In the genomic region with DNA sequence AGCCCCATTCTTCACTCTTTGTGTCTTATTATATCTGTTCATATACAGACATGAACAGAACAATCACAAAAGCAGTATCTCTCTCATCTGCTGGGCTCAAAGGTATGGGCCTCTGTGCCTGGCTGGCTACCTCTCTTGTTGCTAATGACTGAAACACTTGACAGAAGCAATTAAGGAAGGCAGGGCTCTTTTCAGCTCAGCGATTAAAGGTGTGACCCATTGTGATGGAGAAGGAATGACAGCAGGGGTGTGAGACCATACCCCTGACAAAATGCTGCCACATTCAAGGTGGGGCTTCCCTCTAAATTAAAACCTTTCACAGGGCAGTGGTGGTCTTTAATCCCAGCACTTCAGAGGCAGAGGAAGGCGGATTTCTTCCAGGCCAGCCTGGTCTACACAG, we compare ENCODE assay signal across 34 mouse cellular contexts.
"Had no signal": no experiment of that assay in that cellular context is flagged by ENCODE, and none has a peak within 500 bp of the region (broad histone marks: within the 10 kb centered on the region; RNA-seq: fewer than 3 reads in every experiment).

No protein-coding gene starts in this region.

- ATAC-seq: hindbrain, embryonic 16.5 days; hindbrain, postnatal 0 days; inflammation-experienced regulatory T-cells, adult 6 months; intestine, embryonic 15.5 days; intestine, embryonic 16.5 days had no signal

- H3K4me3 ChIP-seq: heart, embryonic 12.5 days; heart, embryonic 13.5 days; heart, embryonic 15.5 days; hindbrain, embryonic 10.5 days; hindbrain, embryonic 12.5 days; hindbrain, embryonic 13.5 days; hindbrain, embryonic 15.5 days; intestine, embryonic 15.5 days; kidney, embryonic 15.5 days; layer of hippocampus, adult 2 months; left cerebral cortex, adult 2 months had no signal

- H3K27ac ChIP-seq: heart, embryonic 13.5 days; heart, embryonic 15.5 days; hindbrain, embryonic 10.5 days; hindbrain, embryonic 12.5 days; hindbrain, embryonic 13.5 days; hindbrain, embryonic 14.5 days; hindbrain, embryonic 15.5 days; hindbrain, postnatal 0 days; intestine, embryonic 15.5 days; kidney, embryonic 15.5 days; kidney, postnatal 0 days; layer of hippocampus, adult 2 months; left cerebral cortex, adult 2 months had no signal

- H3K9me3 ChIP-seq: heart, embryonic 12.5 days; heart, embryonic 13.5 days; heart, embryonic 15.5 days; hindbrain, embryonic 10.5 days; hindbrain, embryonic 12.5 days; hindbrain, embryonic 13.5 days; hindbrain, embryonic 15.5 days; intestine, embryonic 15.5 days; kidney, embryonic 15.5 days had no signal

- H3K27me3 ChIP-seq: heart, embryonic 12.5 days; heart, embryonic 13.5 days; heart, embryonic 15.5 days; hindbrain, embryonic 12.5 days; hindbrain, embryonic 13.5 days; hindbrain, embryonic 15.5 days; intestine, embryonic 15.5 days; kidney, embryonic 15.5 days had no signal

- DNase-seq: heart, postnatal 10 days; heart, postnatal 14 days; heart, postnatal 36 days; heart, postnatal 4 days; kidney, adult 11 months; kidney, adult 18-20 months; kidney, adult 2 months; kidney, adult 8-10 months; kidney, adult 9 months; kidney, postnatal 10 days; kidney, postnatal 14 days; kidney, postnatal 25 days; kidney, postnatal 36 days; kidney, postnatal 4 days; layer of hippocampus, adult 9-11 months; layer of hippocampus, postnatal 36 days had no signal

- H3K9ac ChIP-seq: heart, embryonic 12.5 days; heart, embryonic 13.5 days; heart, embryonic 15.5 days; hindbrain, embryonic 12.5 days; hindbrain, embryonic 13.5 days; hindbrain, embryonic 14.5 days; hindbrain, embryonic 15.5 days; intestine, embryonic 15.5 days; kidney, embryonic 15.5 days had no signal

- H3K4me2 ChIP-seq: heart, embryonic 11.5 days; heart, embryonic 12.5 days; heart, embryonic 13.5 days; heart, embryonic 15.5 days; hindbrain, embryonic 12.5 days; hindbrain, embryonic 13.5 days; hindbrain, embryonic 14.5 days; hindbrain, embryonic 15.5 days; intestine, embryonic 15.5 days; kidney, embryonic 15.5 days had no signal

- H3K36me3 ChIP-seq: hindbrain, embryonic 10.5 days; hindbrain, embryonic 12.5 days; hindbrain, embryonic 13.5 days; hindbrain, embryonic 15.5 days; intestine, embryonic 15.5 days had no signal

- H3K4me1 ChIP-seq: heart, embryonic 12.5 days; heart, embryonic 13.5 days; heart, embryonic 15.5 days; hindbrain, embryonic 10.5 days; hindbrain, embryonic 12.5 days; hindbrain, embryonic 13.5 days; hindbrain, embryonic 15.5 days; intestine, embryonic 15.5 days; kidney, embryonic 15.5 days had no signal
